Mouse (Mus musculus) subcutaneous adipose tissue, adult 2 months (tissue): ENCODE results near the gene Trp53rka. TPM values are rescaled to one million over a fixed set of nuclear protein-coding genes. Genes with fewer than 3 reads are reported as not detected.

ENCODE experiments used
- polyA plus RNA-seq: library from polyadenylated mRNA; depleted of rRNA; stranded (reverse); fragments of >200 nt; gene quantifications from 2 replicates; pipeline ENCODE4 v1.2.3, GENCODE M21; 2012; ENCODE audit warnings: low replicate concordance; rRNA removed

The Trp53rka gene
- 14.8 and 28.2 TPM in 2 replicates for polyA plus RNA-seq

GRCm38 (mm10) chr2:165492648-165493553, at the start of gene Trp53rka:
TSS of gene Trp53rka (minus strand) at chr2:165493324.

GRCm38 (mm10) chr2:165503259-165504203, 10.4 kb upstream of the Trp53rka start, which contains the start of gene Slc2a10:
TSS of gene Slc2a10 (plus strand) at chr2:165503787.

GRCm38 (mm10) chr2:165473003-165473402, 20.1 kb downstream of the Trp53rka start, which contains the start of gene Slc13a3:
TSS of gene Slc13a3 (minus strand) at chr2:165473230.

Other genes starting within 250 kb of the Trp53rka start
- gene Slc35c2, start 205.5 kb downstream of the Trp53rka start, polyA plus RNA-seq = 63.8 and 71.8 TPM in 2 replicates
- 110 and 115 TPM in 2 replicates for gene Elmo2, start 166.8 kb downstream of the Trp53rka start, polyA plus RNA-seq
- 0.08 and 0.20 TPM in 2 replicates for gene Zfp663, start 124.6 kb downstream of the Trp53rka start, polyA plus RNA-seq
- gene Zfp334, start 105.1 kb downstream of the Trp53rka start, polyA plus RNA-seq = 1.9 and 5.8 TPM in 2 replicates
- 0.23 and 0.64 TPM in 2 replicates for gene Ocstamp, start 92.9 kb downstream of the Trp53rka start, polyA plus RNA-seq
- 1.7 and 3.2 TPM in 2 replicates for gene Slc13a3, start 20.1 kb downstream of the Trp53rka start, polyA plus RNA-seq
- 11.2 and 14.8 TPM in 2 replicates for gene Slc2a10, start 10.5 kb upstream of the Trp53rka start, polyA plus RNA-seq
- gene Eya2, start 101.7 kb upstream of the Trp53rka start, polyA plus RNA-seq = 10.2 and 81.5 TPM in 2 replicates